Mouse (Mus musculus) erythroblast, embryonic 14.5 days (primary cell): ENCODE data around the gene Stk11.

ENCODE experiments used
- GATA1 ChIP-seq: IDR thresholded peaks from 2 replicates; pipeline ENCODE4 v1.6.1; 2012; ENCODE audit warnings: low read length, inconsistent platforms, mixed read lengths
- TAL1 ChIP-seq: IDR thresholded peaks from 3 replicates; pipeline ENCODE4 v1.6.1; 2012; ENCODE audit warnings: low read length, inconsistent platforms, mixed read lengths

- TF ChIP-seq TAL1 = no peak
- no peak for TF ChIP-seq GATA1
Observed at GRCm38 (mm10) chr10:80158307-80158986, 42.8 kb downstream of the Stk11 start.
